In genomic region chr12:79880346-79880745, GRCm38 (mm10) we compare ENCODE assay signal across 8 mouse cellular contexts.
DNase-seq lines count a peak whose midpoint lies in the region; ATAC-seq and TF ChIP-seq lines count a peak whose summit lies in the region.

No protein-coding gene starts in this region.

- 68% methylated on average over 4 of the region's 4 CpGs for WGBS in heart, embryonic 15.5 days
- WGBS in forebrain, embryonic 15.5 days: 19% methylated on average over 4 of the region's 4 CpGs
- 30% methylated on average over 4 of the region's 4 CpGs for WGBS in limb, embryonic 14.5 days
- WGBS in cerebellum, adult 2 months: 61% methylated on average over 4 of the region's 4 CpGs

- peak overlapping the region; percentile 22 for H3K27ac ChIP-seq in heart, embryonic 15.5 days
- H3K27ac ChIP-seq in forebrain, embryonic 15.5 days (replicated peaks): peak overlapping the region; percentile 82
- H3K27ac ChIP-seq in limb, embryonic 14.5 days (replicated peaks; ENCODE audit: low read depth, low read length): peak overlapping the region; percentile 80
- H3K27ac ChIP-seq in cerebellum, adult 2 months (ENCODE audit: insufficient read depth, low read length): no peak overlapping the region

- H3K36me3 ChIP-seq in heart, embryonic 15.5 days: no peaks in the 10 kb centered on the region
- H3K36me3 ChIP-seq in forebrain, embryonic 15.5 days: no peaks in the 10 kb centered on the region
- H3K36me3 ChIP-seq in limb, embryonic 14.5 days (ENCODE audit: control insufficient read depth, insufficient read depth, low read length): no peaks in the 10 kb centered on the region

- no peaks in the 10 kb centered on the region for H3K9me3 ChIP-seq in heart, embryonic 15.5 days (replicated peaks)
- no peaks in the 10 kb centered on the region for H3K9me3 ChIP-seq in forebrain, embryonic 15.5 days
- no peaks in the 10 kb centered on the region for H3K9me3 ChIP-seq in limb, embryonic 14.5 days (ENCODE audit: control insufficient read depth, low read length)

- H3K4me1 ChIP-seq in heart, embryonic 15.5 days (replicated peaks): peaks cover 31% of the 10 kb centered on the region
- peaks cover 26% of the 10 kb centered on the region for H3K4me1 ChIP-seq in forebrain, embryonic 15.5 days
- H3K4me1 ChIP-seq in limb, embryonic 14.5 days (ENCODE audit: control insufficient read depth, insufficient read depth, low read length): peaks cover 44% of the 10 kb centered on the region
- H3K4me1 ChIP-seq in cerebellum, adult 2 months (ENCODE audit: control insufficient read depth, insufficient read depth, low read length): no peaks in the 10 kb centered on the region

- no peak for TF ChIP-seq CTCF in cerebellum, adult 2 months (IDR thresholded peaks at IDR 0.05; ENCODE audit: borderline replicate concordance, insufficient read depth, low read depth, low read length)

- no peaks in the 10 kb centered on the region for H3K27me3 ChIP-seq in heart, embryonic 15.5 days
- H3K27me3 ChIP-seq in forebrain, embryonic 15.5 days: no peaks in the 10 kb centered on the region
- H3K27me3 ChIP-seq in limb, embryonic 14.5 days (ENCODE audit: control insufficient read depth, insufficient read depth, low read length): no peaks in the 10 kb centered on the region
- no peaks in the 10 kb centered on the region for H3K27me3 ChIP-seq in cerebellum, adult 2 months (ENCODE audit: control insufficient read depth, insufficient read depth, low read length)

- no peak for TF ChIP-seq POLR2A in limb, embryonic 14.5 days (IDR thresholded peaks at IDR 0.05; ENCODE audit: borderline replicate concordance, extremely low read depth, insufficient read depth, insufficient read length)
- no peak for TF ChIP-seq POLR2A in cerebellum, adult 2 months (IDR thresholded peaks at IDR 0.05; ENCODE audit: borderline replicate concordance, insufficient read depth, low read length)

- no peak overlapping the region for H3K4me3 ChIP-seq in heart, embryonic 15.5 days
- H3K4me3 ChIP-seq in forebrain, embryonic 15.5 days: no peak overlapping the region
- no peak overlapping the region for H3K4me3 ChIP-seq in limb, embryonic 14.5 days (replicated peaks; ENCODE audit: low read length)
- no peak overlapping the region for H3K4me3 ChIP-seq in cerebellum, adult 2 months (replicated peaks; ENCODE audit: insufficient read depth, low read depth, low read length)

- ATAC-seq in heart, embryonic 15.5 days (replicated peaks; ENCODE audit: insufficient number of reproducible peaks, insufficient read depth, low FRiP score, low read depth): no peak
- ATAC-seq in forebrain, embryonic 15.5 days (replicated peaks): no peak
- peak; percentile 2; the same call in 1 of the 2 replicates for ATAC-seq in limb, embryonic 14.5 days (ENCODE audit: low FRiP score, low read depth)

- no peak for DNase-seq in heart, adult 11 months
- DNase-seq in Muller cell, postnatal 12 days (ENCODE audit: inconsistent ontology term): peak; percentile 57
- DNase-seq in limb, embryonic 14.5 days (ENCODE audit: low spot score): peak; percentile 65
- no peak for DNase-seq in cerebellum, postnatal 10 days
- no peak for DNase-seq in thymus, postnatal 14 days
- no peak for DNase-seq in cerebellum, adult 2 months

- H3K4me2 ChIP-seq in heart, embryonic 15.5 days: no peak overlapping the region
- no peak overlapping the region for H3K4me2 ChIP-seq in forebrain, embryonic 15.5 days (replicated peaks)
- H3K4me2 ChIP-seq in limb, embryonic 14.5 days (replicated peaks; ENCODE audit: low read depth, low read length, severe bottlenecking): no peak overlapping the region

- no peak overlapping the region for H3K9ac ChIP-seq in heart, embryonic 15.5 days
- no peak overlapping the region for H3K9ac ChIP-seq in forebrain, embryonic 15.5 days (replicated peaks)
- H3K9ac ChIP-seq in limb, embryonic 14.5 days (ENCODE audit: low read depth, low read length, severe bottlenecking): no peak overlapping the region

Comparison
In these comparisons a context has a peak if more than half of its experiments do, and no peak if none do; other contexts are left out.
1. DNase-seq: peak in Muller cell, postnatal 12 days (single experiment) and limb, embryonic 14.5 days (single experiment); none in heart, adult 11 months (single experiment), cerebellum, postnatal 10 days (0 of 2), thymus, postnatal 14 days (single experiment) and cerebellum, adult 2 months (0 of 2).